Mouse (Mus musculus): ENCODE data around the gene Abtb1. TPM values are rescaled to one million over a fixed set of nuclear protein-coding genes. Genes with fewer than 3 reads are reported as not detected.

The Abtb1 gene
- total RNA-seq, 2 experiments from 2014 or later: 49.9 to 178 TPM

Other genes starting within 250 kb of the Abtb1 start
- 5.4 and 10.1 TPM in 2 replicates for gene Kbtbd12, start 204.0 kb downstream of the Abtb1 start, total RNA-seq (2015; ENCODE audit: low replicate concordance)
- gene Kbtbd12, start 204.0 kb downstream of the Abtb1 start, total RNA-seq (2017; ENCODE audit: low replicate concordance): 17.2 and 31.3 TPM in 2 replicates
- 114 and 119 TPM in 2 replicates for gene Mgll, start 117.6 kb downstream of the Abtb1 start, total RNA-seq (2015; ENCODE audit: low replicate concordance)
- gene Mgll, start 117.6 kb downstream of the Abtb1 start, total RNA-seq (2017; ENCODE audit: low replicate concordance): 92.5 and 112 TPM in 2 replicates
- gene Podxl2, start 33.1 kb upstream of the Abtb1 start, total RNA-seq (2015; ENCODE audit: low replicate concordance): not detected in 2 replicates
- 12.3 TPM in 1 of 2 replicates, not detected in the other for gene Podxl2, start 33.1 kb upstream of the Abtb1 start, total RNA-seq (2017; ENCODE audit: low replicate concordance)
- gene Mcm2, start 56.8 kb upstream of the Abtb1 start, total RNA-seq (2015; ENCODE audit: low replicate concordance): 111 and 119 TPM in 2 replicates
- 159 and 169 TPM in 2 replicates for gene Mcm2, start 56.8 kb upstream of the Abtb1 start, total RNA-seq (2017; ENCODE audit: low replicate concordance)
- gene Tpra1, start 60.3 kb upstream of the Abtb1 start, total RNA-seq (2015; ENCODE audit: low replicate concordance): 47.9 and 70.8 TPM in 2 replicates
- 71.2 and 104 TPM in 2 replicates for gene Tpra1, start 60.3 kb upstream of the Abtb1 start, total RNA-seq (2017; ENCODE audit: low replicate concordance)